24 mouse cellular contexts compared by ENCODE assay signal in genomic region chr4:115994662-115995375, GRCm38 (mm10). TPM values are rescaled to one million over a fixed set of nuclear protein-coding genes. Genes with fewer than 3 reads are reported as not detected.
DNase-seq lines count a peak whose midpoint lies in the region; ATAC-seq and TF ChIP-seq lines count a peak whose summit lies in the region.
"Had no signal": no experiment of that assay in that cellular context is flagged by ENCODE, and none has a peak within 500 bp of the region (broad histone marks: within the 10 kb centered on the region; RNA-seq: fewer than 3 reads in every experiment).

No protein-coding gene starts in this region.

- H3K4me2 ChIP-seq in hindbrain, embryonic 11.5 days (replicated peaks; ENCODE audit: low read depth, low read length), result no peak overlapping the region
- H3K4me2 ChIP-seq in hindbrain, postnatal 0 days (ENCODE audit: low read depth, low read length), result no peak overlapping the region
- H3K4me2 ChIP-seq in neural tube, embryonic 12.5 days (replicated peaks), result no peak overlapping the region
- H3K4me2 ChIP-seq: forebrain, embryonic 15.5 days had no signal

- H3K27ac ChIP-seq in hindbrain, embryonic 11.5 days (ENCODE audit: low read depth, low read length), result no peak overlapping the region
- no peak overlapping the region for H3K27ac ChIP-seq in hindbrain, embryonic 10.5 days
- no peak overlapping the region for H3K27ac ChIP-seq in hindbrain, postnatal 0 days
- H3K27ac ChIP-seq in neural tube, embryonic 12.5 days, result no peak overlapping the region
- H3K27ac ChIP-seq: forebrain, embryonic 15.5 days; heart, embryonic 10.5 days had no signal

- TF ChIP-seq CTCF in E14TG2a.4 (conservative IDR thresholded peaks at IDR 0.05; ENCODE audit: low read length), result no peak
- no peak for TF ChIP-seq CTCF in hindbrain, postnatal 0 days (IDR thresholded peaks at IDR 0.05; ENCODE audit: low read depth)

- peak; percentile 71 for ATAC-seq in hindbrain, embryonic 11.5 days (ENCODE audit: low FRiP score)
- peak; percentile 44; the same call in 1 of the 2 replicates for ATAC-seq in hindbrain, postnatal 0 days
- ATAC-seq in neural tube, embryonic 12.5 days (ENCODE audit: low FRiP score, low read depth), result peak; percentile 69
- ATAC-seq: forebrain, embryonic 15.5 days had no signal

- no peaks in the 10 kb centered on the region for H3K4me1 ChIP-seq in hindbrain, embryonic 11.5 days (replicated peaks; ENCODE audit: control insufficient read depth, insufficient read depth, low read length)
- no peaks in the 10 kb centered on the region for H3K4me1 ChIP-seq in hindbrain, embryonic 10.5 days (replicated peaks)
- H3K4me1 ChIP-seq in E14TG2a.4 (replicated peaks; ENCODE audit: low read depth, low read length), result peaks cover 9% of the 10 kb centered on the region
- H3K4me1 ChIP-seq in hindbrain, postnatal 0 days (ENCODE audit: insufficient read depth, low read length), result no peaks in the 10 kb centered on the region
- H3K4me1 ChIP-seq in neural tube, embryonic 12.5 days, result no peaks in the 10 kb centered on the region; the same call in 1 of the 2 replicates
- H3K4me1 ChIP-seq: forebrain, embryonic 15.5 days; heart, embryonic 10.5 days had no signal

- no peaks in the 10 kb centered on the region for H3K36me3 ChIP-seq in hindbrain, embryonic 11.5 days (ENCODE audit: control insufficient read depth, insufficient read depth, low read length)
- H3K36me3 ChIP-seq in hindbrain, embryonic 10.5 days, result no peaks in the 10 kb centered on the region
- H3K36me3 ChIP-seq in E14TG2a.4 (ENCODE audit: insufficient read depth, low read length), result no peaks in the 10 kb centered on the region
- H3K36me3 ChIP-seq in hindbrain, postnatal 0 days (ENCODE audit: insufficient read depth, low read length), result no peaks in the 10 kb centered on the region
- no peaks in the 10 kb centered on the region for H3K36me3 ChIP-seq in neural tube, embryonic 12.5 days
- H3K36me3 ChIP-seq: forebrain, embryonic 15.5 days; G1E; heart, embryonic 10.5 days had no signal

- H3K9me3 ChIP-seq in hindbrain, embryonic 11.5 days (ENCODE audit: control insufficient read depth, low read length), result no peaks in the 10 kb centered on the region
- peaks cover 3% of the 10 kb centered on the region; the same call in 1 of the 2 replicates for H3K9me3 ChIP-seq in hindbrain, embryonic 10.5 days
- peaks cover 29% of the 10 kb centered on the region for H3K9me3 ChIP-seq in E14TG2a.4 (ENCODE audit: low read length)
- H3K9me3 ChIP-seq in hindbrain, postnatal 0 days (ENCODE audit: low read length), result no peaks in the 10 kb centered on the region
- H3K9me3 ChIP-seq in neural tube, embryonic 12.5 days, result 0 out of 2 replicates have a peak, but pooled peaks cover 5% of the 10 kb centered on the region
- H3K9me3 ChIP-seq: G1E; heart, embryonic 10.5 days had no signal

- no peak overlapping the region for H3K9ac ChIP-seq in hindbrain, embryonic 11.5 days (ENCODE audit: low read depth, low read length)
- no peak overlapping the region for H3K9ac ChIP-seq in hindbrain, postnatal 0 days (replicated peaks; ENCODE audit: low read length)
- no peak overlapping the region for H3K9ac ChIP-seq in neural tube, embryonic 12.5 days
- H3K9ac ChIP-seq: forebrain, embryonic 15.5 days had no signal

- H3K4me3 ChIP-seq in hindbrain, embryonic 11.5 days (ENCODE audit: low read depth, low read length), result no peak overlapping the region
- no peak overlapping the region for H3K4me3 ChIP-seq in hindbrain, embryonic 10.5 days
- peak overlapping the region; percentile 32 for H3K4me3 ChIP-seq in E14TG2a.4 (replicated peaks; ENCODE audit: low read length)
- H3K4me3 ChIP-seq in hindbrain, postnatal 0 days (ENCODE audit: low read length), result no peak overlapping the region
- H3K4me3 ChIP-seq in neural tube, embryonic 12.5 days, result no peak overlapping the region
- H3K4me3 ChIP-seq: forebrain, embryonic 15.5 days; heart, embryonic 10.5 days had no signal

- H3K27me3 ChIP-seq in hindbrain, embryonic 11.5 days (ENCODE audit: control insufficient read depth, insufficient read depth, low read length), result no peaks in the 10 kb centered on the region
- H3K27me3 ChIP-seq in hindbrain, embryonic 10.5 days (ENCODE audit: insufficient read depth, poor library complexity, severe bottlenecking), result peaks cover 23% of the 10 kb centered on the region
- H3K27me3 ChIP-seq in E14TG2a.4 (ENCODE audit: insufficient read depth, low read length), result peaks cover 17% of the 10 kb centered on the region; the same call in 1 of the 2 replicates
- no peaks in the 10 kb centered on the region for H3K27me3 ChIP-seq in hindbrain, postnatal 0 days (ENCODE audit: insufficient read depth, low read length)
- peaks cover 2% of the 10 kb centered on the region; the same call in 1 of the 2 replicates for H3K27me3 ChIP-seq in neural tube, embryonic 12.5 days (replicated peaks)
- H3K27me3 ChIP-seq: forebrain, embryonic 15.5 days had no signal

- 89% methylated on average over 16 of the region's 16 CpGs for WGBS in hindbrain, embryonic 11.5 days
- 91% methylated on average over 16 of the region's 16 CpGs for WGBS in hindbrain, embryonic 10.5 days
- WGBS in hindbrain, postnatal 0 days, result 82% methylated on average over 16 of the region's 16 CpGs
- 85% methylated on average over 16 of the region's 16 CpGs for WGBS in neural tube, embryonic 12.5 days

- no peak for DNase-seq in hindbrain, embryonic 11.5 days (ENCODE audit: low spot score)
- DNase-seq in hindbrain, embryonic 10.5 days (ENCODE audit: low spot score), result no peak
- no peak for DNase-seq in hindbrain, postnatal 0 days (ENCODE audit: low spot score)
- DNase-seq in gastrocnemius, postnatal 25 days, result no peak
- DNase-seq in thymus, postnatal 4 days, result no peak
- no peak for DNase-seq in embryo, embryonic 9.5 days (ENCODE audit: extremely low spot score)
- DNase-seq: adrenal gland, postnatal 14 days; cerebellum, adult 11 months; cerebellum, postnatal 14 days; kidney, adult 8-10 months; kidney, postnatal 25 days; liver; lung, adult 18-20 months; lung, postnatal 36 days; right cerebral cortex, postnatal 4 days had no signal

RNA-seq across cellular contexts. Expression of gene Faah, which starts 22.9 kb away (rescaled TPM):
- 3.9 and 4.1 TPM in 2 replicates for polyA plus RNA-seq in hindbrain, embryonic 11.5 days (2014; fragmentation: Nextera tagmentation; extraction: Ambion mirVana)
- 2.6 and 4.4 TPM in 2 replicates for polyA plus RNA-seq in hindbrain, embryonic 10.5 days (2016; fragmentation: Nextera tagmentation; extraction: Ambion mirVana)
- total RNA-seq in hindbrain, postnatal 0 days (2014; rRNA removed), result 17.6 and 48.1 TPM in 2 replicates
- 23.2 and 25.2 TPM in 2 replicates for polyA plus RNA-seq in hindbrain, postnatal 0 days (2015; fragmentation: Nextera tagmentation; extraction: Ambion mirVana)
- 4.8 and 5.8 TPM in 2 replicates for polyA plus RNA-seq in neural tube, embryonic 12.5 days (2016; fragmentation: Nextera tagmentation; extraction: Ambion mirVana)
- under 1 TPM; 0.35 to 0.46 TPM for total RNA-seq in gastrocnemius, postnatal 25 days (2021)

RNA-seq across cellular contexts. Expression of gene Dmbx1, which starts 55.1 kb away (rescaled TPM):
- polyA plus RNA-seq in hindbrain, embryonic 11.5 days (2014; fragmentation: Nextera tagmentation; extraction: Ambion mirVana), result 2.4 and 2.5 TPM in 2 replicates
- polyA plus RNA-seq in hindbrain, embryonic 10.5 days (2016; fragmentation: Nextera tagmentation; extraction: Ambion mirVana), result 3.2 and 4.0 TPM in 2 replicates
- total RNA-seq in hindbrain, postnatal 0 days (2014; rRNA removed), result 3.3 and 4.5 TPM in 2 replicates
- polyA plus RNA-seq in hindbrain, postnatal 0 days (2015; fragmentation: Nextera tagmentation; extraction: Ambion mirVana), result 3.9 and 4.3 TPM in 2 replicates
- 1.6 and 2.4 TPM in 2 replicates for polyA plus RNA-seq in neural tube, embryonic 12.5 days (2016; fragmentation: Nextera tagmentation; extraction: Ambion mirVana)
- total RNA-seq in gastrocnemius, postnatal 25 days (2021), result not detected
- total RNA-seq: adrenal gland, postnatal 14 days; left cerebral cortex, postnatal 36 days had no signal
- polyA plus RNA-seq: G1E; gonadal fat pad, adult 2 months; heart, embryonic 10.5 days; heart, postnatal 0 days; stomach, embryonic 16.5 days had no signal

RNA-seq across cellular contexts. Expression of gene Nsun4, which starts 58.9 kb away (rescaled TPM):
- 19.3 and 20.7 TPM in 2 replicates for polyA plus RNA-seq in hindbrain, embryonic 11.5 days (2014; fragmentation: Nextera tagmentation; extraction: Ambion mirVana)
- polyA plus RNA-seq in hindbrain, embryonic 10.5 days (2016; fragmentation: Nextera tagmentation; extraction: Ambion mirVana), result 18.0 and 19.6 TPM in 2 replicates
- total RNA-seq in hindbrain, postnatal 0 days (2014; rRNA removed), result 13.6 and 14.6 TPM in 2 replicates
- 10.4 TPM in 2 replicates for polyA plus RNA-seq in hindbrain, postnatal 0 days (2015; fragmentation: Nextera tagmentation; extraction: Ambion mirVana)
- 16.2 and 19.7 TPM in 2 replicates for polyA plus RNA-seq in neural tube, embryonic 12.5 days (2016; fragmentation: Nextera tagmentation; extraction: Ambion mirVana)
- 10 to 100 TPM; 15.3 to 16.7 TPM for total RNA-seq in gastrocnemius, postnatal 25 days (2021)
